Mouse (Mus musculus) midbrain, embryonic 10.5 days (tissue): Measurements from ENCODE around the gene Nipal4. TPM values are rescaled to one million over a fixed set of nuclear protein-coding genes. Genes with fewer than 3 reads are reported as not detected.

ENCODE experiments used
- DNase-seq: peaks from one replicate; pipeline ENCODE4 v3.0.0-alpha.2; 2017; ENCODE audit warnings: low spot score
- H3K27ac ChIP-seq: fragments of 300-500 bp; sonication (generic); replicated peaks from 2 replicates; pipeline ENCODE4 v1.5.1; 2016; ENCODE audit warnings: mild to moderate bottlenecking
- H3K27me3 ChIP-seq: fragments of 300-500 bp; sonication (generic); 2 replicates; pipeline ENCODE4 v1.6.1; 2016; ENCODE audit warnings: low read depth, mild to moderate bottlenecking; ENCODE audit not compliant: poor library complexity, severe bottlenecking
- H3K36me3 ChIP-seq: fragments of 300-500 bp; sonication (generic); 2 replicates; pipeline ENCODE4 v1.6.1; 2016; ENCODE audit warnings: mild to moderate bottlenecking, moderate library complexity
- H3K4me1 ChIP-seq: fragments of 300-500 bp; sonication (generic); 2 replicates; pipeline ENCODE4 v1.6.1; 2016
- H3K4me3 ChIP-seq: fragments of 300-500 bp; sonication (generic); 2 replicates; pipeline ENCODE4 v1.5.1; 2016; ENCODE audit warnings: mild to moderate bottlenecking, moderate library complexity
- H3K9me3 ChIP-seq: fragments of 300-500 bp; sonication (generic); replicated peaks from 2 replicates; pipeline ENCODE4 v1.6.1; 2016; ENCODE audit warnings: mild to moderate bottlenecking
- WGBS: fragments of 180-500 bp; shearing (Covaris S2); methylation state at CpG from one replicate; pipeline ENCODE4 v1.1.7; 2016; 5-methylcytosine and 5-hydroxymethylcytosine counted together
- polyA plus RNA-seq: library from polyadenylated mRNA; unstranded; fragments of >200 nt; fragmentation: Nextera tagmentation; extraction: Ambion mirVana; gene quantifications from 2 replicates; pipeline ENCODE4 v1.2.1, GENCODE M21; 2016

Nipal4 gene
- polyA plus RNA-seq, 1 experiment from 2014 or later, result 1.00 TPM

GRCm38 (mm10) chr11:46145163-46145875 lies 21.0 kb downstream of the Nipal4 start:
- Histone ChIP-seq H3K4me1 (no peaks in the 10 kb centered on the region), H3K27me3 (no peaks in the 10 kb centered on the region), H3K36me3 (peaks cover 33% of the 10 kb centered on the region), H3K4me3 (no peak overlapping the region), H3K27ac (no peak overlapping the region), H3K9me3 (no peaks in the 10 kb centered on the region; the same call in 1 of the 2 replicates)
- 89% methylated on average over 11 of the region's 11 CpGs for WGBS
- no peak for DNase-seq

- no peaks in the 10 kb centered on the region for H3K4me1 ChIP-seq
- no peaks in the 10 kb centered on the region for H3K27me3 ChIP-seq
- peaks cover 42% of the 10 kb centered on the region for H3K36me3 ChIP-seq
- H3K4me3 ChIP-seq, result no peak overlapping the region
- DNase-seq, result no peak
- no peak overlapping the region for H3K27ac ChIP-seq
- WGBS, result 91% methylated on average over 6 of the region's 6 CpGs
- no peaks in the 10 kb centered on the region for H3K9me3 ChIP-seq
Observed at GRCm38 (mm10) chr11:46143342-46143741, 23.0 kb downstream of the Nipal4 start.

GRCm38 (mm10) chr11:46134899-46135298 lies 31.4 kb downstream of the Nipal4 start:
- peaks cover 3% of the 10 kb centered on the region; the same call in 1 of the 2 replicates for H3K4me1 ChIP-seq
- no peaks in the 10 kb centered on the region for H3K9me3 ChIP-seq
- 91% methylated on average over 2 of the region's 2 CpGs for WGBS
- DNase-seq, result no peak
- H3K27ac ChIP-seq, result no peak overlapping the region
- H3K36me3 ChIP-seq, result peaks cover 18% of the 10 kb centered on the region
- no peaks in the 10 kb centered on the region for H3K27me3 ChIP-seq
- no peak overlapping the region for H3K4me3 ChIP-seq

GRCm38 (mm10) chr11:46131022-46131986 lies 35.0 kb downstream of the Nipal4 start:
- Histone ChIP-seq H3K9me3 (no peaks in the 10 kb centered on the region), H3K27me3 (no peaks in the 10 kb centered on the region), H3K27ac (no peak overlapping the region), H3K4me3 (no peak overlapping the region), H3K4me1 (peaks cover 6% of the 10 kb centered on the region; the same call in 1 of the 2 replicates), H3K36me3 (peaks cover 9% of the 10 kb centered on the region)
- 92% methylated on average over 17 of the region's 17 CpGs for WGBS
- DNase-seq, result no peak

GRCm38 (mm10) chr11:46128548-46128945 lies 37.8 kb downstream of the Nipal4 start:
- DNase-seq, result peak; percentile 30
- no peaks in the 10 kb centered on the region for H3K27me3 ChIP-seq
- WGBS, result 71% methylated on average over 9 of the region's 9 CpGs

GRCm38 (mm10) chr11:46127621-46128547 lies 38.4 kb downstream of the Nipal4 start:
- WGBS, result 81% methylated on average over 15 of the region's 15 CpGs
- Histone ChIP-seq H3K9me3 (no peaks in the 10 kb centered on the region), H3K27me3 (no peaks in the 10 kb centered on the region), H3K4me3 (no peak overlapping the region), H3K4me1 (0 out of 2 replicates have a peak, but pooled peaks cover 3% of the 10 kb centered on the region), H3K36me3 (peaks cover 9% of the 10 kb centered on the region; the same call in 1 of the 2 replicates), H3K27ac (no peak overlapping the region)
- DNase-seq, result no peak

More at GRCm38 (mm10) chr11:46128548-46128945, 37.8 kb downstream of the Nipal4 start:
- Histone ChIP-seq H3K36me3 (peaks cover 9% of the 10 kb centered on the region; the same call in 1 of the 2 replicates), H3K4me1 (peaks cover 5% of the 10 kb centered on the region; the same call in 1 of the 2 replicates), H3K4me3 (no peak overlapping the region), H3K9me3 (no peaks in the 10 kb centered on the region), H3K27ac (no peak overlapping the region)

- H3K27me3 ChIP-seq, result no peaks in the 10 kb centered on the region
- no peak overlapping the region for H3K27ac ChIP-seq
- H3K4me3 ChIP-seq, result no peak overlapping the region
- DNase-seq, result no peak
- WGBS, result 93% methylated on average over 11 of the region's 11 CpGs
- peaks cover 9% of the 10 kb centered on the region; the same call in 1 of the 2 replicates for H3K36me3 ChIP-seq
- H3K9me3 ChIP-seq, result no peaks in the 10 kb centered on the region
- H3K4me1 ChIP-seq, result 0 out of 2 replicates have a peak, but pooled peaks cover 3% of the 10 kb centered on the region
Observed at GRCm38 (mm10) chr11:46126827-46127410, 39.4 kb downstream of the Nipal4 start.

- DNase-seq, result no peak
- Histone ChIP-seq H3K4me3 (no peak overlapping the region), H3K27ac (no peak overlapping the region), H3K4me1 (0 out of 2 replicates have a peak, but pooled peaks cover 3% of the 10 kb centered on the region), H3K9me3 (no peaks in the 10 kb centered on the region), H3K36me3 (peaks cover 4% of the 10 kb centered on the region; the same call in 1 of the 2 replicates), H3K27me3 (no peaks in the 10 kb centered on the region)
- 96% methylated on average over 7 of the region's 7 CpGs for WGBS
Observed at GRCm38 (mm10) chr11:46126317-46126716, 40.0 kb downstream of the Nipal4 start.

GRCm38 (mm10) chr11:46125835-46126229 lies 40.5 kb downstream of the Nipal4 start:
- no peaks in the 10 kb centered on the region for H3K9me3 ChIP-seq
- H3K27me3 ChIP-seq, result no peaks in the 10 kb centered on the region
- H3K4me1 ChIP-seq, result 0 out of 2 replicates have a peak, but pooled peaks cover 3% of the 10 kb centered on the region
- peaks cover 4% of the 10 kb centered on the region; the same call in 1 of the 2 replicates for H3K36me3 ChIP-seq
- DNase-seq, result no peak
- no peak overlapping the region for H3K4me3 ChIP-seq
- WGBS, result 93% methylated on average over 7 of the region's 7 CpGs
- no peak overlapping the region for H3K27ac ChIP-seq

GRCm38 (mm10) chr11:46125093-46125834 lies 41.0 kb downstream of the Nipal4 start:
- WGBS, result 94% methylated on average over 12 of the region's 12 CpGs
- DNase-seq, result no peak

GRCm38 (mm10) chr11:46123328-46123866 lies 42.9 kb downstream of the Nipal4 start:
- Histone ChIP-seq H3K36me3 (peaks cover under 1% of the 10 kb centered on the region; the same call in 1 of the 2 replicates), H3K9me3 (no peaks in the 10 kb centered on the region), H3K27ac (no peak overlapping the region), H3K27me3 (no peaks in the 10 kb centered on the region), H3K4me3 (no peak overlapping the region), H3K4me1 (0 out of 2 replicates have a peak, but pooled peaks cover 3% of the 10 kb centered on the region)
- WGBS, result 91% methylated on average over 8 of the region's 8 CpGs
- no peak for DNase-seq

More at GRCm38 (mm10) chr11:46125093-46125834, 41.0 kb downstream of the Nipal4 start:
- Histone ChIP-seq H3K27ac (no peak overlapping the region), H3K4me3 (no peak overlapping the region), H3K27me3 (no peaks in the 10 kb centered on the region), H3K36me3 (peaks cover 4% of the 10 kb centered on the region; the same call in 1 of the 2 replicates), H3K4me1 (0 out of 2 replicates have a peak, but pooled peaks cover 3% of the 10 kb centered on the region), H3K9me3 (no peaks in the 10 kb centered on the region)
